Mouse (Mus musculus) thymus, adult 2 months (tissue): Measurements from ENCODE around the gene Negr1.

Source experiments
- CTCF ChIP-seq: fragments of 200-500 bp; IDR thresholded peaks from 2 replicates; pipeline ENCODE4 v1.5.1; 2012; ENCODE audit warnings: mild to moderate bottlenecking, control low read depth, low read length, moderate library complexity, borderline replicate concordance; ENCODE audit not compliant: control insufficient read depth, poor library complexity, insufficient read depth; ENCODE audit errors: extremely low read depth
- POLR2A ChIP-seq: fragments of 200-500 bp; IDR thresholded peaks from 2 replicates; pipeline ENCODE4 v1.6.1; 2012; ENCODE audit warnings: mild to moderate bottlenecking, low read length, control low read depth, moderate library complexity; ENCODE audit not compliant: control insufficient read depth, poor library complexity, insufficient read depth; ENCODE audit errors: extremely low read depth

- TF ChIP-seq POLR2A = no peak
- TF ChIP-seq CTCF = no peak
Observed at GRCm38 (mm10) chr3:156563353-156563752, 1.8 kb downstream of the Negr1 start.
